Mouse (Mus musculus): Measurements from ENCODE around the gene Nxpe3. TPM values are rescaled to one million over a fixed set of nuclear protein-coding genes. Genes with fewer than 3 reads are reported as not detected.

Gene Nxpe3
- total and polyA plus RNA-seq, 2 experiments from 2014 or later, result 1.2 to 1.8 TPM

- no peaks in the 10 kb centered on the region for H3K36me3 ChIP-seq (ENCODE audit: insufficient read depth)
- WGBS, result 90% methylated on average over 7 of the region's 7 CpGs
- H3K27me3 ChIP-seq (ENCODE audit: insufficient read depth, low read length), result no peaks in the 10 kb centered on the region
- ATAC-seq (no peak), DNase-seq (no peak)
- H3K4me3 ChIP-seq (ENCODE audit: low read depth, low read length), result no peak overlapping the region
- no peak overlapping the region for H3K9ac ChIP-seq
- no peak overlapping the region for H3K4me2 ChIP-seq (ENCODE audit: low read depth)
- no peaks in the 10 kb centered on the region for H3K9me3 ChIP-seq (ENCODE audit: low read length)
- no peaks in the 10 kb centered on the region for H3K4me1 ChIP-seq (ENCODE audit: insufficient read depth)
- H3K27ac ChIP-seq (ENCODE audit: low read depth, low read length), result no peak overlapping the region
- no peak for TF ChIP-seq CTCF (IDR thresholded peaks at IDR 0.05; ENCODE audit: low read depth)
Observed at GRCm38 (mm10) chr16:55790326-55790725, 104.8 kb downstream of the Nxpe3 start.

Other genes with a start within 250 kb of the Nxpe3 start
- gene Nfkbiz, start 56.4 kb downstream of the Nxpe3 start, total RNA-seq (2014; rRNA removed), result 1.9 and 2.4 TPM in 2 replicates
- 1.1 and 1.5 TPM in 2 replicates for gene Nfkbiz, start 56.4 kb downstream of the Nxpe3 start, polyA plus RNA-seq (2015; fragmentation: Nextera tagmentation; extraction: Ambion mirVana)
- gene Cep97, start 39.6 kb upstream of the Nxpe3 start, total RNA-seq (2014; rRNA removed), result 9.4 and 10.0 TPM in 2 replicates
- 6.5 and 7.3 TPM in 2 replicates for gene Cep97, start 39.6 kb upstream of the Nxpe3 start, polyA plus RNA-seq (2015; fragmentation: Nextera tagmentation; extraction: Ambion mirVana)
- 576 and 901 TPM in 2 replicates for gene Rpl24, start 71.0 kb upstream of the Nxpe3 start, total RNA-seq (2014; rRNA removed)
- gene Rpl24, start 71.0 kb upstream of the Nxpe3 start, polyA plus RNA-seq (2015; fragmentation: Nextera tagmentation; extraction: Ambion mirVana), result 584 and 740 TPM in 2 replicates
- gene Zbtb11, start 78.6 kb upstream of the Nxpe3 start, total RNA-seq (2014; rRNA removed), result 22.3 and 23.7 TPM in 2 replicates
- gene Zbtb11, start 78.6 kb upstream of the Nxpe3 start, polyA plus RNA-seq (2015; fragmentation: Nextera tagmentation; extraction: Ambion mirVana), result 9.9 and 15.6 TPM in 2 replicates
- 92.8 and 106 TPM in 2 replicates for gene Pcnp, start 134.5 kb upstream of the Nxpe3 start, total RNA-seq (2014; rRNA removed)
- gene Pcnp, start 134.5 kb upstream of the Nxpe3 start, polyA plus RNA-seq (2015; fragmentation: Nextera tagmentation; extraction: Ambion mirVana), result 231 and 236 TPM in 2 replicates
- gene Trmt10c, start 142.5 kb upstream of the Nxpe3 start, total RNA-seq (2014; rRNA removed), result 16.1 and 20.5 TPM in 2 replicates
- gene Trmt10c, start 142.5 kb upstream of the Nxpe3 start, polyA plus RNA-seq (2015; fragmentation: Nextera tagmentation; extraction: Ambion mirVana), result 16.8 and 19.3 TPM in 2 replicates
- 28.9 and 35.0 TPM in 2 replicates for gene Senp7, start 153.1 kb upstream of the Nxpe3 start, total RNA-seq (2014; rRNA removed)
- gene Senp7, start 153.1 kb upstream of the Nxpe3 start, polyA plus RNA-seq (2015; fragmentation: Nextera tagmentation; extraction: Ambion mirVana), result 26.2 and 32.8 TPM in 2 replicates